9 mouse cellular contexts compared by ENCODE assay signal in genomic region chr11:78771751-78772283, GRCm38 (mm10). TPM values are rescaled to one million over a fixed set of nuclear protein-coding genes. Genes with fewer than 3 reads are reported as not detected.
DNase-seq lines count a peak whose midpoint lies in the region; ATAC-seq lines count a peak whose summit lies in the region.
"Had no signal": no experiment of that assay in that cellular context is flagged by ENCODE, and none has a peak within 500 bp of the region (broad histone marks: within the 10 kb centered on the region; RNA-seq: fewer than 3 reads in every experiment).

No protein-coding gene starts in this region.

- peak; percentile 21 for DNase-seq in kidney, postnatal 10 days
- no peak for DNase-seq in kidney, adult 11 months
- peak; percentile 86 for DNase-seq in frontal cortex, adult 2 months (ENCODE audit: extremely low spot score in 1 of 2, low spot score in 1 of 2)
- peak; percentile 60 for DNase-seq in liver, embryonic 11.5 days (ENCODE audit: low spot score)
- DNase-seq in right cerebral cortex, postnatal 36 days (ENCODE audit: low spot score in 2 of 2): peak; percentile 84 to 88
- no peak for DNase-seq in adrenal gland, postnatal 25 days

- WGBS in liver, embryonic 11.5 days: 21% methylated on average over 11 of the region's 11 CpGs
- 67% methylated on average over 11 of the region's 11 CpGs for WGBS in forebrain, embryonic 16.5 days
- 80% methylated on average over 11 of the region's 11 CpGs for WGBS in midbrain, embryonic 13.5 days

- H3K9me3 ChIP-seq in liver, embryonic 11.5 days (ENCODE audit: control insufficient read depth, low read length): no peaks in the 10 kb centered on the region
- no peaks in the 10 kb centered on the region for H3K9me3 ChIP-seq in forebrain, embryonic 16.5 days (ENCODE audit: control insufficient read depth, low read length)
- no peaks in the 10 kb centered on the region for H3K9me3 ChIP-seq in midbrain, embryonic 13.5 days
- H3K9me3 ChIP-seq: lung, embryonic 15.5 days had no signal

- no peaks in the 10 kb centered on the region for H3K36me3 ChIP-seq in liver, embryonic 11.5 days (ENCODE audit: control insufficient read depth, insufficient read depth, low read length)
- no peaks in the 10 kb centered on the region for H3K36me3 ChIP-seq in forebrain, embryonic 16.5 days (ENCODE audit: control insufficient read depth, insufficient read depth)
- H3K36me3 ChIP-seq in midbrain, embryonic 13.5 days: no peaks in the 10 kb centered on the region
- H3K36me3 ChIP-seq: lung, embryonic 15.5 days had no signal

- peak; percentile 94 for ATAC-seq in liver, embryonic 11.5 days (replicated peaks; ENCODE audit: low FRiP score)
- ATAC-seq in forebrain, embryonic 16.5 days: no peak
- no peak for ATAC-seq in midbrain, embryonic 13.5 days

- peak overlapping the region; percentile 0; the same call in 1 of the 2 replicates for H3K9ac ChIP-seq in liver, embryonic 11.5 days (ENCODE audit: low read depth, low read length)
- no peak overlapping the region for H3K9ac ChIP-seq in forebrain, embryonic 16.5 days (replicated peaks; ENCODE audit: low read depth, low read length)
- no peak overlapping the region for H3K9ac ChIP-seq in midbrain, embryonic 13.5 days (replicated peaks)
- H3K9ac ChIP-seq: lung, embryonic 15.5 days had no signal

- peak overlapping the region; percentile 72 for H3K27ac ChIP-seq in liver, embryonic 11.5 days (ENCODE audit: low read depth, low read length)
- no peak overlapping the region for H3K27ac ChIP-seq in forebrain, embryonic 16.5 days (ENCODE audit: low read length)
- no peak overlapping the region for H3K27ac ChIP-seq in midbrain, embryonic 13.5 days
- H3K27ac ChIP-seq: lung, embryonic 15.5 days had no signal

- H3K27me3 ChIP-seq in liver, embryonic 11.5 days (replicated peaks; ENCODE audit: control insufficient read depth, insufficient read depth, low read length): no peaks in the 10 kb centered on the region
- H3K27me3 ChIP-seq in forebrain, embryonic 16.5 days (replicated peaks; ENCODE audit: control insufficient read depth, insufficient read depth, low read length): no peaks in the 10 kb centered on the region
- H3K27me3 ChIP-seq in midbrain, embryonic 13.5 days: no peaks in the 10 kb centered on the region
- H3K27me3 ChIP-seq: lung, embryonic 15.5 days had no signal

- no peak overlapping the region for H3K4me3 ChIP-seq in liver, embryonic 11.5 days (ENCODE audit: low read depth, low read length)
- no peak overlapping the region for H3K4me3 ChIP-seq in forebrain, embryonic 16.5 days (replicated peaks; ENCODE audit: low read length)
- no peak overlapping the region for H3K4me3 ChIP-seq in midbrain, embryonic 13.5 days (replicated peaks)
- H3K4me3 ChIP-seq: lung, embryonic 15.5 days had no signal

- peak overlapping the region; percentile 36 for H3K4me2 ChIP-seq in liver, embryonic 11.5 days
- no peak overlapping the region for H3K4me2 ChIP-seq in forebrain, embryonic 16.5 days (ENCODE audit: low read length)
- H3K4me2 ChIP-seq in midbrain, embryonic 13.5 days (replicated peaks): no peak overlapping the region
- H3K4me2 ChIP-seq: lung, embryonic 15.5 days had no signal

- H3K4me1 ChIP-seq in liver, embryonic 11.5 days (replicated peaks; ENCODE audit: control insufficient read depth, insufficient read depth, low read length): peaks cover 17% of the 10 kb centered on the region
- H3K4me1 ChIP-seq in forebrain, embryonic 16.5 days (replicated peaks; ENCODE audit: control insufficient read depth, insufficient read depth, low read length): peaks cover 10% of the 10 kb centered on the region; the same call in 1 of the 2 replicates
- H3K4me1 ChIP-seq in midbrain, embryonic 13.5 days (replicated peaks): peaks cover 12% of the 10 kb centered on the region; the same call in 1 of the 2 replicates
- H3K4me1 ChIP-seq: lung, embryonic 15.5 days had no signal

RNA-seq across cellular contexts. Expression of gene Ccnq, which starts 20.3 kb away (rescaled TPM):
- 28.8 and 34.8 TPM in 2 replicates for polyA plus RNA-seq in frontal cortex, adult 2 months (2012; rRNA removed)
- 47.9 and 52.3 TPM in 2 replicates for polyA plus RNA-seq in liver, embryonic 11.5 days (2014; fragmentation: Nextera tagmentation; extraction: Ambion mirVana)
- 66.6 and 73.8 TPM in 2 replicates for total RNA-seq in adrenal gland, postnatal 25 days (2021)
- polyA plus RNA-seq in forebrain, embryonic 16.5 days (2015; fragmentation: Nextera tagmentation; extraction: Ambion mirVana): 35.6 and 39.5 TPM in 2 replicates
- 33.2 and 34.3 TPM in 2 replicates for polyA plus RNA-seq in midbrain, embryonic 13.5 days (2015; fragmentation: Nextera tagmentation; extraction: Ambion mirVana)

RNA-seq across cellular contexts. Expression of gene Lyrm9, which starts 54.6 kb away (rescaled TPM):
- 18.5 and 24.1 TPM in 2 replicates for polyA plus RNA-seq in frontal cortex, adult 2 months (2012; rRNA removed)
- 28.7 and 31.0 TPM in 2 replicates for polyA plus RNA-seq in liver, embryonic 11.5 days (2014; fragmentation: Nextera tagmentation; extraction: Ambion mirVana)
- 42.8 and 59.0 TPM in 2 replicates for total RNA-seq in adrenal gland, postnatal 25 days (2021)
- 26.3 and 29.8 TPM in 2 replicates for polyA plus RNA-seq in forebrain, embryonic 16.5 days (2015; fragmentation: Nextera tagmentation; extraction: Ambion mirVana)
- polyA plus RNA-seq in midbrain, embryonic 13.5 days (2015; fragmentation: Nextera tagmentation; extraction: Ambion mirVana): 25.3 and 28.2 TPM in 2 replicates

Comparison
In these comparisons a context has a peak if more than half of its experiments do, and no peak if none do; other contexts are left out.
1. DNase-seq: peak in kidney, postnatal 10 days (single experiment), frontal cortex, adult 2 months (2 of 2), liver, embryonic 11.5 days (single experiment) and right cerebral cortex, postnatal 36 days (2 of 2); none in kidney, adult 11 months (single experiment) and adrenal gland, postnatal 25 days (single experiment).